Mouse (Mus musculus): ENCODE measurements around the gene Kif21b. TPM values are rescaled to one million over a fixed set of nuclear protein-coding genes. Genes with fewer than 3 reads are reported as not detected.

The Kif21b gene
- polyA plus RNA-seq, 1 experiment from 2014 or later: 2.2 TPM

- Histone ChIP-seq H3K36me3 (ENCODE audit: insufficient read depth, low read length) (no peaks in the 10 kb centered on the region; the same call in 1 of the 2 replicates), H3K4me3 (ENCODE audit: low read length) (no peak overlapping the region), H3K9me3 (ENCODE audit: low read length) (no peaks in the 10 kb centered on the region), H3K4me1 (ENCODE audit: insufficient read depth, low read length) (peaks cover 27% of the 10 kb centered on the region), H3K9ac (replicated peaks; ENCODE audit: low read length) (no peak overlapping the region), H3K27me3 (ENCODE audit: insufficient read depth, low read length) (no peaks in the 10 kb centered on the region), H3K27ac (ENCODE audit: low read length) (no peak overlapping the region), H3K4me2 (replicated peaks; ENCODE audit: low read depth, low read length) (no peak overlapping the region)
- ATAC-seq (ENCODE audit: low FRiP score, low TSS enrichment): no peak
- WGBS: 89% methylated on average over 10 of the region's 10 CpGs
Measured at GRCm38 (mm10) chr1:136143514-136143913, 12.3 kb downstream of the Kif21b start.

DNA sequence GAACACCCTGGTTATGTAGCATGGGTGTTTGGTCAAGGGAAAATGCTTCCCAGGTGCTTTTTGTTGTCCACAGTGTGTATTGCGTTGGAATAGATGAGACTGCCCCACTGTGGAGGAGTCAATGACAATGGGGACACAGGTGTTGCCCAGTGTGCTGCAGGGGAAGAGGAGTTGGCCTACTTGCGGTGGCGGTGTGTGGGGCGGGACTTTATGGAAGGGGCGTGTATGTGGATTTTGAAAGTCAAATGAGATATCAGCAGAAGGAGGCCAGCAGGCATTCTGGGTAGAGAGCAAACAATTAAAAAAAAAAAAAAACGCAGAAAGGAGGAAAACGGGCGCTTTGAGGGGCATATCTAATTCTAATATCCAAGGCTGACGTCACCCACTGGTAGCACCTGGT is 18.5 kb downstream of the Kif21b start:
- no peaks in the 10 kb centered on the region for H3K9me3 ChIP-seq (ENCODE audit: low read length)
- no peaks in the 10 kb centered on the region for H3K27me3 ChIP-seq (ENCODE audit: insufficient read depth, low read length)
- no peak overlapping the region for H3K4me3 ChIP-seq (ENCODE audit: low read length)
- no peak for ATAC-seq (ENCODE audit: low FRiP score, low TSS enrichment)
- WGBS: 91% methylated on average over 9 of the region's 9 CpGs
- no peak overlapping the region for H3K9ac ChIP-seq (replicated peaks; ENCODE audit: low read length)
- no peak overlapping the region for H3K4me2 ChIP-seq (replicated peaks; ENCODE audit: low read depth, low read length)
- H3K36me3 ChIP-seq (ENCODE audit: insufficient read depth, low read length): no peaks in the 10 kb centered on the region; the same call in 1 of the 2 replicates
- no peaks in the 10 kb centered on the region for H3K4me1 ChIP-seq (ENCODE audit: insufficient read depth, low read length)
- H3K27ac ChIP-seq (ENCODE audit: low read length): no peak overlapping the region

DNA sequence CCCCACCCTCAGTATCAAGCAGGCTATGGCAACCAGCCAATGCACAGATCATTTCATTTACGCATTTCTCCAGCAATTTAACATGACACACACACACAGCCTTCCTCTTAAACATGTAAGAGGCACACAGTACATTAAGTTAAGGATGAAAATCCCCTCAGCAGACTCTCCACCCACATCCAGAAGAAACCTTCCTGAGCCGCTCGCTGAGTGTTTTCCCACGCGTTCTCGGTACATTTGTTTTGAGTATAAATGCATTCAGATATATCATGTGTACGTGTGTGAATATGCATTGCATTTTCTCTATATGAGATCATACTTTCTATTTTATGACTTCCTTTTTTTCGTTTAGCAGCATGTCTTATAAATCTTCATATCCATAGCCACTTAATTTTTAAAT is 20.2 kb downstream of the Kif21b start:
- H3K9ac ChIP-seq (replicated peaks; ENCODE audit: low read length): no peak overlapping the region
- H3K9me3 ChIP-seq (ENCODE audit: low read length): no peaks in the 10 kb centered on the region
- no peak overlapping the region for H3K4me3 ChIP-seq (ENCODE audit: low read length)
- H3K36me3 ChIP-seq (ENCODE audit: insufficient read depth, low read length): no peaks in the 10 kb centered on the region; the same call in none of the 2 replicates
- H3K4me1 ChIP-seq (ENCODE audit: insufficient read depth, low read length): no peaks in the 10 kb centered on the region
- whole genome bisulfite sequencing: 74% methylated on average over 8 of the region's 8 CpGs
- H3K27me3 ChIP-seq (ENCODE audit: insufficient read depth, low read length): no peaks in the 10 kb centered on the region
- H3K4me2 ChIP-seq (replicated peaks; ENCODE audit: low read depth, low read length): no peak overlapping the region
- no peak overlapping the region for H3K27ac ChIP-seq (ENCODE audit: low read length)
- no peak for ATAC-seq (ENCODE audit: low FRiP score, low TSS enrichment)

- whole genome bisulfite sequencing: 96% methylated on average over 4 of the region's 4 CpGs
- H3K27me3 ChIP-seq (ENCODE audit: insufficient read depth, low read length): no peaks in the 10 kb centered on the region
- no peaks in the 10 kb centered on the region for H3K9me3 ChIP-seq (ENCODE audit: low read length)
- H3K4me2 ChIP-seq (replicated peaks; ENCODE audit: low read depth, low read length): no peak overlapping the region
- H3K4me3 ChIP-seq (ENCODE audit: low read length): no peak overlapping the region
- no peak overlapping the region for H3K27ac ChIP-seq (ENCODE audit: low read length)
- no peaks in the 10 kb centered on the region for H3K4me1 ChIP-seq (ENCODE audit: insufficient read depth, low read length)
- no peak overlapping the region for H3K9ac ChIP-seq (replicated peaks; ENCODE audit: low read length)
- ATAC-seq (ENCODE audit: low FRiP score, low TSS enrichment): no peak
- peaks cover 3% of the 10 kb centered on the region; the same call in 1 of the 2 replicates for H3K36me3 ChIP-seq (ENCODE audit: insufficient read depth, low read length)
Measured at GRCm38 (mm10) chr1:136156304-136156703, 25.1 kb downstream of the Kif21b start.

DNA sequence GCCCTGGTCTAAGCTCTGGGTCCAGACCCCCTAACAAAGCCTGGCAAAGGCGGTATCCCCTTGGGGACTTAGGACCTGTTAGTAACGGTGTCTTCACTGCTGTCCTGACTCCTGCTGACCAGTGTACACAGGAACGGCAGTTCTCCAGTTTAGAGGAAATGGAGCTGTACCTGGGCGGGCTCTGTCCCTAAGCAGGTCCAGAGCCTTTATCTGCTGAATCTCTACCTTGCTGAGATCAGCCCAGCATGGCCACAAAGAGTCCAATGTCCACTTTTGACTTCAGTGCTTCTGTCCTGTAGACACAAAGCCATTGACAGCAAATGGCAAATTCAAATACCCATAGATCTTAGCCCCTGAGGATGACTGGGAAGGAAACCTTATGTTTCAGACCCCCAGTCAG is 25.8 kb downstream of the Kif21b start:
- H3K9ac ChIP-seq (replicated peaks; ENCODE audit: low read length): no peak overlapping the region
- H3K27me3 ChIP-seq (ENCODE audit: insufficient read depth, low read length): no peaks in the 10 kb centered on the region
- H3K4me2 ChIP-seq (replicated peaks; ENCODE audit: low read depth, low read length): no peak overlapping the region
- ATAC-seq (ENCODE audit: low FRiP score, low TSS enrichment): no peak
- H3K4me3 ChIP-seq (ENCODE audit: low read length): no peak overlapping the region
- no peak overlapping the region for H3K27ac ChIP-seq (ENCODE audit: low read length)
- WGBS: 89% methylated on average over 4 of the region's 4 CpGs
- no peaks in the 10 kb centered on the region for H3K9me3 ChIP-seq (ENCODE audit: low read length)
- peaks cover 3% of the 10 kb centered on the region; the same call in 1 of the 2 replicates for H3K36me3 ChIP-seq (ENCODE audit: insufficient read depth, low read length)
- H3K4me1 ChIP-seq (ENCODE audit: insufficient read depth, low read length): no peaks in the 10 kb centered on the region

DNA sequence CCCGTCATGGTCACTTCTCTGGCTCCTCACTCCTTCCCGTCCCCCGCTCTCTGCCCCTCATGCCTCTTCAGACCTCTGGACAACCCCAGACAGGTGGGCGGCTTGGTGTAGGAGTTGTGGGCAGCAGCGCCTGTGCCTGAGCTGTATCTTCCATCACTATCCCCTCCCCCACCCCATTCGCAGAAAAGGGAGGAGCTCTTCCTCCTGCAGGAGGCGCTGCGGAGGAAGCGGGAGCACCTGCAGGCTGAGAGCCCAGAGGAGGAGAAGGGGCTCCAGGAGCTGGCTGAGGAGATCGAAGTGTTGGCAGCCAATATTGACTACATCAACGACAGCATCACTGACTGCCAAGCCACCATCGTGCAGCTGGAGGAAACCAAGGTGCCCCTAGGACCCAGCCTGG is 28.6 kb downstream of the Kif21b start:
- H3K36me3 ChIP-seq (ENCODE audit: insufficient read depth, low read length): peaks cover 3% of the 10 kb centered on the region; the same call in 1 of the 2 replicates
- no peak for ATAC-seq (ENCODE audit: low FRiP score, low TSS enrichment)
- no peak overlapping the region for H3K27ac ChIP-seq (ENCODE audit: low read length)
- no peaks in the 10 kb centered on the region for H3K9me3 ChIP-seq (ENCODE audit: low read length)
- H3K27me3 ChIP-seq (ENCODE audit: insufficient read depth, low read length): no peaks in the 10 kb centered on the region
- 57% methylated on average over 12 of the region's 12 CpGs for WGBS
- H3K4me1 ChIP-seq (ENCODE audit: insufficient read depth, low read length): no peaks in the 10 kb centered on the region
- no peak overlapping the region for H3K9ac ChIP-seq (replicated peaks; ENCODE audit: low read length)
- no peak overlapping the region for H3K4me3 ChIP-seq (ENCODE audit: low read length)
- no peak overlapping the region for H3K4me2 ChIP-seq (replicated peaks; ENCODE audit: low read depth, low read length)

DNA sequence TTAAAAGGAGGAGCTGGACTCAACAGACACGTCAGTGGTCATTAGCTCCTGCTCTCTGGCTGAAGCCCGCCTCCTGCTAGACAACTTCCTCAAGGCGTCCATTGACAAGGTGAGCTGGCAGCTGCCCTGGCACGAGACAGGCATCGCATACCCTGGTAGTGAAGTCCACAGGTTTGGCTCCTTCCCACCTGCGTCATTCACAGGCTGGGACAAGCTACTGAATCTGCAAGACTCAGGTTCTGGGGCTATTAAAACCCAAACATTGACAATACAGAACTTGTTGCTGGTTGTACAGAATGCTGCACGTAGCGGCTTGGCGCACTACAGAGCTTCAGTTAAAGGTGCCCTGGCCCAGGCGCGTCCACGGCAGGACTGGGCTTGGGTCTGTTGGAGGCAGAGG is 29.1 kb downstream of the Kif21b start:
- Histone ChIP-seq H3K27ac (ENCODE audit: low read length) (no peak overlapping the region), H3K27me3 (ENCODE audit: insufficient read depth, low read length) (no peaks in the 10 kb centered on the region), H3K4me2 (replicated peaks; ENCODE audit: low read depth, low read length) (no peak overlapping the region), H3K4me3 (ENCODE audit: low read length) (no peak overlapping the region), H3K36me3 (ENCODE audit: insufficient read depth, low read length) (peaks cover 3% of the 10 kb centered on the region; the same call in 1 of the 2 replicates), H3K9me3 (ENCODE audit: low read length) (no peaks in the 10 kb centered on the region), H3K9ac (replicated peaks; ENCODE audit: low read length) (no peak overlapping the region), H3K4me1 (ENCODE audit: insufficient read depth, low read length) (no peaks in the 10 kb centered on the region)
- no peak for ATAC-seq (ENCODE audit: low FRiP score, low TSS enrichment)
- WGBS: 92% methylated on average over 12 of the region's 12 CpGs

DNA sequence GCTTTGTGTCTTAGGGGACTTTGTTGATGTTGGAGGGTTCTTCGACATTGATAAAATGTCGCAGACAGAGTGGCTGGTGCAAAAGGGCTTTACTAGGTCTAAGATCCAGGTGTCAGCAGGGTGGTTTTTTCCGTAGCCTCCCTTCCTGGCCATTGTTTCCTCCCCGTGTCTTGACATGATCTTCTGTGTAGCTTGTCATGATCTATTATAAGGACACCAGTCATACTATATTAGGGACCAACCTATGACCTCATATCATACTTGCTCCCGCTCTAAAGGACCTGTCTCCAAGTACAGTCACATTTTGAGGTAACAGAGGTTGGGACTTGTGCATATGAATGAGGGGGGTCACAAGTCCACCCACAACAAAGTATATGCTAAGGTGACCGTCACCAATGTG is 29.7 kb downstream of the Kif21b start:
- ATAC-seq (ENCODE audit: low FRiP score, low TSS enrichment): no peak
- 83% methylated on average over 6 of the region's 6 CpGs for WGBS
- Histone ChIP-seq H3K9ac (replicated peaks; ENCODE audit: low read length) (no peak overlapping the region), H3K27me3 (ENCODE audit: insufficient read depth, low read length) (no peaks in the 10 kb centered on the region), H3K27ac (ENCODE audit: low read length) (no peak overlapping the region), H3K36me3 (ENCODE audit: insufficient read depth, low read length) (peaks cover 3% of the 10 kb centered on the region; the same call in 1 of the 2 replicates), H3K4me2 (replicated peaks; ENCODE audit: low read depth, low read length) (no peak overlapping the region), H3K4me3 (ENCODE audit: low read length) (no peak overlapping the region), H3K9me3 (ENCODE audit: low read length) (no peaks in the 10 kb centered on the region), H3K4me1 (ENCODE audit: insufficient read depth, low read length) (no peaks in the 10 kb centered on the region)

GRCm38 (mm10) chr1:136161333-136161921 is 30.2 kb downstream of the Kif21b start:
- Histone ChIP-seq H3K9me3 (ENCODE audit: low read length) (no peaks in the 10 kb centered on the region), H3K4me1 (ENCODE audit: insufficient read depth, low read length) (no peaks in the 10 kb centered on the region), H3K4me3 (ENCODE audit: low read length) (no peak overlapping the region), H3K9ac (replicated peaks; ENCODE audit: low read length) (no peak overlapping the region), H3K36me3 (ENCODE audit: insufficient read depth, low read length) (0 out of 2 replicates have a peak, but pooled peaks cover 3% of the 10 kb centered on the region), H3K27ac (ENCODE audit: low read length) (no peak overlapping the region), H3K4me2 (replicated peaks; ENCODE audit: low read depth, low read length) (no peak overlapping the region), H3K27me3 (ENCODE audit: insufficient read depth, low read length) (no peaks in the 10 kb centered on the region)
- WGBS: 91% methylated on average over 7 of the region's 7 CpGs
- ATAC-seq (ENCODE audit: low FRiP score, low TSS enrichment): no peak

GRCm38 (mm10) chr1:136165436-136165835 is 34.2 kb downstream of the Kif21b start:
- Histone ChIP-seq H3K9ac (replicated peaks; ENCODE audit: low read length) (no peak overlapping the region), H3K27me3 (ENCODE audit: insufficient read depth, low read length) (no peaks in the 10 kb centered on the region), H3K27ac (ENCODE audit: low read length) (no peak overlapping the region), H3K9me3 (ENCODE audit: low read length) (no peaks in the 10 kb centered on the region), H3K4me3 (ENCODE audit: low read length) (no peak overlapping the region), H3K4me2 (replicated peaks; ENCODE audit: low read depth, low read length) (no peak overlapping the region), H3K36me3 (ENCODE audit: insufficient read depth, low read length) (no peaks in the 10 kb centered on the region), H3K4me1 (ENCODE audit: insufficient read depth, low read length) (no peaks in the 10 kb centered on the region)
- no peak for ATAC-seq (ENCODE audit: low FRiP score, low TSS enrichment)
- 81% methylated on average over 2 of the region's 2 CpGs for WGBS
